Mouse (Mus musculus) forebrain, embryonic 16.5 days (tissue): Measurements from ENCODE around the gene Klhl3. TPM values are rescaled to one million over a fixed set of nuclear protein-coding genes. Genes with fewer than 3 reads are reported as not detected.
A peak's percentile ranks its signal among the peaks of the same experiment; 100 is the strongest.

Experiments
- ATAC-seq: fragments of 200-750 bp; cut with Nextera tagmentation; 2 replicates; pipeline ENCODE4 v1.8.0; 2017; ENCODE audit warnings: mild to moderate bottlenecking, moderate library complexity
- H3K27ac ChIP-seq: fragments of 300-500 bp; sonication (generic); 2 replicates; pipeline ENCODE4 v1.5.1; 2014; ENCODE audit warnings: low read length, control low read depth
- H3K27me3 ChIP-seq: fragments of 300-500 bp; sonication (generic); replicated peaks from 2 replicates; pipeline ENCODE4 v1.6.1; 2014; ENCODE audit warnings: low read length; ENCODE audit not compliant: control insufficient read depth, insufficient read depth
- H3K36me3 ChIP-seq: fragments of 300-500 bp; sonication (generic); 2 replicates; pipeline ENCODE4 v1.6.1; 2014; ENCODE audit not compliant: control insufficient read depth, insufficient read depth
- H3K4me1 ChIP-seq: fragments of 300-500 bp; sonication (generic); replicated peaks from 2 replicates; pipeline ENCODE4 v1.6.1; 2014; ENCODE audit warnings: low read length; ENCODE audit not compliant: control insufficient read depth, insufficient read depth
- H3K4me2 ChIP-seq: fragments of 300-500 bp; sonication (generic); 2 replicates; pipeline ENCODE4 v1.6.1; 2014; ENCODE audit warnings: mild to moderate bottlenecking, low read length, control low read depth
- H3K4me3 ChIP-seq: fragments of 300-500 bp; sonication (generic); replicated peaks from 2 replicates; pipeline ENCODE4 v1.5.1; 2014; ENCODE audit warnings: mild to moderate bottlenecking, low read length, control low read depth
- H3K9ac ChIP-seq: fragments of 300-500 bp; sonication (generic); replicated peaks from 2 replicates; pipeline ENCODE4 v1.6.1; 2014; ENCODE audit warnings: low read depth, low read length, control low read depth
- H3K9me3 ChIP-seq: fragments of 300-500 bp; sonication (generic); 2 replicates; pipeline ENCODE4 v1.6.1; 2016; ENCODE audit warnings: low read length; ENCODE audit not compliant: control insufficient read depth
- WGBS: fragments of 180-500 bp; shearing (Covaris S2); extraction: QIAGEN DNeasy Blood & Tissue Kit; methylation state at CpG from one replicate; pipeline ENCODE4 v1.1.7; 2014; 5-methylcytosine and 5-hydroxymethylcytosine counted together
- polyA plus RNA-seq: library from polyadenylated mRNA; unstranded; fragments of >200 nt; fragmentation: Nextera tagmentation; extraction: Ambion mirVana; gene quantifications from 2 replicates; pipeline ENCODE4 v1.2.1, GENCODE M21; 2015

The Klhl3 gene
- polyA plus RNA-seq, 1 experiment from 2014 or later = 11.8 TPM

- WGBS = under 1% methylated on average over 62 of the region's 92 CpGs
Observed at GRCm38 (mm10) chr13:58126862-58127765, 13.7 kb upstream of the Klhl3 start.

GRCm38 (mm10) chr13:58126126-58126525, 12.7 kb upstream of the Klhl3 start:
- no peak overlapping the region for H3K27ac ChIP-seq
- H3K4me3 ChIP-seq = peak overlapping the region; percentile 33
- peak overlapping the region; percentile 57 for H3K4me2 ChIP-seq
- ATAC-seq = no peak
- no peaks in the 10 kb centered on the region for H3K36me3 ChIP-seq
- 27% methylated on average over 7 of the region's 7 CpGs for WGBS
- no peak overlapping the region for H3K9ac ChIP-seq
- H3K9me3 ChIP-seq = no peaks in the 10 kb centered on the region
- no peaks in the 10 kb centered on the region for H3K27me3 ChIP-seq
- peaks cover 30% of the 10 kb centered on the region for H3K4me1 ChIP-seq

More at GRCm38 (mm10) chr13:58126862-58127765, 13.7 kb upstream of the Klhl3 start:
- no peaks in the 10 kb centered on the region for H3K9me3 ChIP-seq
- H3K4me2 ChIP-seq = peak overlapping the region; percentile 78
- ATAC-seq = no peak
- no peaks in the 10 kb centered on the region for H3K36me3 ChIP-seq
- H3K9ac ChIP-seq = peak overlapping the region; percentile 99
- H3K27me3 ChIP-seq = no peaks in the 10 kb centered on the region
- H3K4me3 ChIP-seq = peak overlapping the region; percentile 95
- H3K4me1 ChIP-seq = peaks cover 30% of the 10 kb centered on the region
- peak overlapping the region; percentile 100 for H3K27ac ChIP-seq

- ATAC-seq = no peak
- Histone ChIP-seq H3K27me3 (no peaks in the 10 kb centered on the region), H3K9me3 (no peaks in the 10 kb centered on the region), H3K4me2 (peak overlapping the region; percentile 13), H3K4me3 (peak overlapping the region; percentile 3; the same call in 1 of the 2 replicates), H3K36me3 (no peaks in the 10 kb centered on the region), H3K9ac (no peak overlapping the region), H3K4me1 (peaks cover 30% of the 10 kb centered on the region), H3K27ac (no peak overlapping the region)
- WGBS = 63% methylated on average over 2 of the region's 2 CpGs
Observed at GRCm38 (mm10) chr13:58124989-58125388, 11.6 kb upstream of the Klhl3 start.

GRCm38 (mm10) chr13:58124278-58124677, 10.9 kb upstream of the Klhl3 start:
- Histone ChIP-seq H3K27me3 (no peaks in the 10 kb centered on the region), H3K4me1 (peaks cover 24% of the 10 kb centered on the region), H3K27ac (no peak overlapping the region), H3K4me3 (no peak overlapping the region), H3K9me3 (no peaks in the 10 kb centered on the region), H3K36me3 (no peaks in the 10 kb centered on the region), H3K4me2 (no peak overlapping the region), H3K9ac (no peak overlapping the region)
- WGBS = 92% methylated on average over 3 of the region's 3 CpGs
- ATAC-seq = no peak

GRCm38 (mm10) chr13:58123381-58123780, 10.0 kb upstream of the Klhl3 start:
- H3K4me1 ChIP-seq = peaks cover 24% of the 10 kb centered on the region
- no peak overlapping the region for H3K4me3 ChIP-seq
- no peaks in the 10 kb centered on the region for H3K9me3 ChIP-seq
- no peaks in the 10 kb centered on the region for H3K27me3 ChIP-seq
- no peak overlapping the region for H3K27ac ChIP-seq
- H3K4me2 ChIP-seq = no peak overlapping the region
- H3K36me3 ChIP-seq = no peaks in the 10 kb centered on the region
- no peak for ATAC-seq
- no peak overlapping the region for H3K9ac ChIP-seq
- WGBS = 75% methylated on average over 8 of the region's 8 CpGs

- no peaks in the 10 kb centered on the region for H3K9me3 ChIP-seq
- no peak overlapping the region for H3K4me3 ChIP-seq
- no peak overlapping the region for H3K9ac ChIP-seq
- ATAC-seq = no peak
- H3K4me2 ChIP-seq = no peak overlapping the region
- H3K36me3 ChIP-seq = no peaks in the 10 kb centered on the region
- no peaks in the 10 kb centered on the region for H3K27me3 ChIP-seq
- WGBS = 57% methylated on average over 10 of the region's 10 CpGs
- peaks cover 24% of the 10 kb centered on the region for H3K4me1 ChIP-seq
- no peak overlapping the region for H3K27ac ChIP-seq
Observed at GRCm38 (mm10) chr13:58122786-58123297, 9.4 kb upstream of the Klhl3 start.

- Histone ChIP-seq H3K4me3 (no peak overlapping the region), H3K9ac (no peak overlapping the region), H3K9me3 (no peaks in the 10 kb centered on the region), H3K27me3 (no peaks in the 10 kb centered on the region), H3K4me2 (no peak overlapping the region), H3K36me3 (no peaks in the 10 kb centered on the region), H3K27ac (no peak overlapping the region), H3K4me1 (peaks cover 9% of the 10 kb centered on the region)
- WGBS = 76% methylated on average over 8 of the region's 8 CpGs
- no peak for ATAC-seq
Observed at GRCm38 (mm10) chr13:58117318-58118017, 4.1 kb upstream of the Klhl3 start.

- ATAC-seq = no peak
- Histone ChIP-seq H3K27me3 (no peaks in the 10 kb centered on the region), H3K27ac (no peak overlapping the region), H3K4me3 (no peak overlapping the region), H3K4me2 (no peak overlapping the region), H3K36me3 (no peaks in the 10 kb centered on the region), H3K9ac (no peak overlapping the region), H3K9me3 (no peaks in the 10 kb centered on the region), H3K4me1 (peaks cover 16% of the 10 kb centered on the region)
- 91% methylated on average over 2 of the region's 2 CpGs for WGBS
Observed at GRCm38 (mm10) chr13:58116801-58117200, 3.4 kb upstream of the Klhl3 start.

- H3K4me1 ChIP-seq = peaks cover 16% of the 10 kb centered on the region
- no peak overlapping the region for H3K9ac ChIP-seq
- H3K27me3 ChIP-seq = no peaks in the 10 kb centered on the region
- no peaks in the 10 kb centered on the region for H3K36me3 ChIP-seq
- H3K4me2 ChIP-seq = no peak overlapping the region
- WGBS = 76% methylated on average over 13 of the region's 13 CpGs
- H3K4me3 ChIP-seq = no peak overlapping the region
- no peak for ATAC-seq
- H3K27ac ChIP-seq = no peak overlapping the region
- no peaks in the 10 kb centered on the region for H3K9me3 ChIP-seq
Observed at GRCm38 (mm10) chr13:58115227-58115626, 1.8 kb upstream of the Klhl3 start.
